Mouse (Mus musculus): ENCODE measurements around the gene Zfp428.

Zfp428 gene

DNA sequence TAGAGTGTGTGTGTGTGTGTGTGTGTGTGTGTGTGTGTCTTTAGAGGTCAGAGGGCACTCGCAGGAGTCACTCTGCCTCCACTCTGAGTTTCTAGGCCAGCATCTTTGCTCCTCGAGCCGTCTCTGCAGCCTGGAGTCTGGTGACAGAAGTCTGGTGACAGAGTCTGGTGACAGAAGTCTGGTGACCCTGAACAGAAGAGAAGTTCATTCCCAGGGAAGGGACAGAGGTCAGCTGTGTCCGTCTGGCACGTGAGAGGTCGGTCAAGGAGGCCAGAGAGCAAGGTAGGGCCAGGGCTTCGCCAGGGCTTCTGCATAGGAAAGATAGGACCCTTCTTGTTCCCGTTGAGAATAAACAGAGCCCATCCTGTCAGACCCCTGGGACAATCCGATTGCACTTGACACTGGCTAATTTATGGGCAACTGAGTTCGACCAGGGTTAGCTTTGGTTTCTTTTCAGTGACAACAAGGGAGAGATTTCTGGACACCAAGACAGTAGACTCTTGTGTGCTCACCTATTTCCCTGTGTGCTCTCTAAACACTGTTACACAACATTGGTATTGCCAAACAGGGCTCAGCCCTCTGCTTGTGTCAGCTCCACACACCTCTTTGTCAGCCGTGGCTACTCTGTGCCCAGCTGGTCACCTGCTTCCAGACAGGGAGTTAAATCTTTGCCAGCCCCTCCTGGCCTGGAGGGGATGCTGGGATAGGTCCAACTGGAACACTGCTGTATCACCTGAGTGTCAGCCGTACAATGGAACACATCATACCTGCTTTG is 45.4 kb downstream of the Zfp428 start:
- DNase-seq (ENCODE audit: low spot score in 2 of 2): no peak

DNA sequence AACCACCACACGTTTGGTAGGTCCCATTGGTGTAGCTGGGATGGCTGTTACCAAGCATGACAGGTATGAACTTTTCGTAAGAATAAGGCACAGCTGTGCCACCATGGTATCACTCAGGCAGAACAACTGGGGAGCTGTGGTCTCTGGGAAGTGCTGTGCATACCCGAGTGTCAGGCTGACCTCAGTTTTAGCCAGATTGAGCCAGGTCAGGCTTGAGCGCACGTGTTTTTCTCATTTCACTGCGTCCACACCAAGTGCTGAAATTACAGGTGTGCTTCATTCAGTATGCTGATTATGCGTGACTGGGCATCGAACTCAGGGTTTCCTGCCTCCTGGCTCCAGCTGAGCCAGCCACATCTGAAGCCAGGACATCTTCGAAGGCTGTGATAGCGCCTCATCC is 49.0 kb downstream of the Zfp428 start:
- DNase-seq (ENCODE audit: low spot score in 2 of 2): no peak

- DNase-seq (ENCODE audit: low spot score in 2 of 2): peak in 1 of 2 experiments; percentile 52
Observed at GRCm38 (mm10) chr7:24561450-24561849, 54.6 kb downstream of the Zfp428 start.

GRCm38 (mm10) chr7:24563191-24563836 is 56.5 kb downstream of the Zfp428 start:
- DNase-seq (ENCODE audit: low spot score in 2 of 2): peak in 1 of 2 experiments; percentile 55

DNA sequence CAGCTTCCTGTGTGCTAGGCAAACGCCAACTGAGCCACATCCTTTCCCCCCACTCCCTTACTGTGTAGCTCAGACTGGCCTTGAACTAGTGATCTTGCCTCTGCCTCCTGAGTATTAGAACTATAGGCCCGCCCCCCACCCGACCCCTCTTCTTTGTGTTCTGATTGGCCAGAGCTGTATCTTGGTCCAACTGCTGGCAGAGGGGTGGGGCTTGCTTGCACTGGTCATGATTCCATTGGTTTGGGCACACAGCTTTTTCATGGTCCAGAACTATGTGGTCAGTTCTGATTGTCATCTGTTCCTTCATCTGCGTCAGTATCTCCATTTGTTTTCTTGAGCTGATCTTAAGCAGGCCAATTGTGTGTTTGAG is 57.0 kb downstream of the Zfp428 start:
- peak in 1 of 2 experiments; percentile 49 for DNase-seq (ENCODE audit: low spot score in 2 of 2)

- DNase-seq (ENCODE audit: low spot score in 2 of 2): peak in 1 of 2 experiments; percentile 77
Observed at GRCm38 (mm10) chr7:24564607-24565265, 57.9 kb downstream of the Zfp428 start.

Measured in urinary bladder, postnatal 4 days (tissue).